Mouse (Mus musculus): Measurements from ENCODE around the gene Chil3. TPM values are rescaled to one million over a fixed set of nuclear protein-coding genes. Genes with fewer than 3 reads are reported as not detected.

Gene Chil3
- polyA plus RNA-seq, 1 experiment = not detected

- Histone ChIP-seq H3K27ac (ENCODE audit: insufficient read depth, low read length) (no peak overlapping the region), H3K4me1 (ENCODE audit: control insufficient read depth, insufficient read depth, low read length) (no peaks in the 10 kb centered on the region), H3K4me3 (ENCODE audit: insufficient read depth, low read length) (no peak overlapping the region)
- TF ChIP-seq CTCF (IDR thresholded peaks at IDR 0.05; ENCODE audit: borderline replicate concordance, insufficient read depth, low read length) (no peak), POLR2A (IDR thresholded peaks at IDR 0.05; ENCODE audit: low read depth, low read length) (no peak)
These were observed 13.0 kb downstream of the Chil3 start for GRCm38 (mm10) chr3:106154413-106154812.

- Histone ChIP-seq H3K27ac (ENCODE audit: insufficient read depth, low read length) (no peak overlapping the region), H3K4me3 (ENCODE audit: insufficient read depth, low read length) (no peak overlapping the region), H3K4me1 (ENCODE audit: control insufficient read depth, insufficient read depth, low read length) (no peaks in the 10 kb centered on the region)
- TF ChIP-seq POLR2A (IDR thresholded peaks at IDR 0.05; ENCODE audit: low read depth, low read length) = no peak
- no peak for TF ChIP-seq CTCF (IDR thresholded peaks at IDR 0.05; ENCODE audit: borderline replicate concordance, insufficient read depth, low read length)
These were observed 23.3 kb downstream of the Chil3 start for GRCm38 (mm10) chr3:106144081-106144480.

- no peak overlapping the region for H3K4me3 ChIP-seq (ENCODE audit: insufficient read depth, low read length)
- no peaks in the 10 kb centered on the region for H3K4me1 ChIP-seq (ENCODE audit: control insufficient read depth, insufficient read depth, low read length)
- TF ChIP-seq CTCF (IDR thresholded peaks at IDR 0.05; ENCODE audit: borderline replicate concordance, insufficient read depth, low read length) (no peak), POLR2A (IDR thresholded peaks at IDR 0.05; ENCODE audit: low read depth, low read length) (no peak)
- no peak overlapping the region for H3K27ac ChIP-seq (ENCODE audit: insufficient read depth, low read length)
These were observed 35.7 kb downstream of the Chil3 start for GRCm38 (mm10) chr3:106131690-106132089.

- Histone ChIP-seq H3K4me1 (ENCODE audit: control insufficient read depth, insufficient read depth, low read length) (no peaks in the 10 kb centered on the region), H3K27ac (ENCODE audit: insufficient read depth, low read length) (no peak overlapping the region), H3K4me3 (ENCODE audit: insufficient read depth, low read length) (no peak overlapping the region)
- TF ChIP-seq CTCF (IDR thresholded peaks at IDR 0.05; ENCODE audit: borderline replicate concordance, insufficient read depth, low read length) (no peak), POLR2A (IDR thresholded peaks at IDR 0.05; ENCODE audit: low read depth, low read length) (no peak)
These were observed 38.4 kb downstream of the Chil3 start for GRCm38 (mm10) chr3:106128807-106129493.

- no peak for TF ChIP-seq CTCF (IDR thresholded peaks at IDR 0.05; ENCODE audit: borderline replicate concordance, insufficient read depth, low read length)
- TF ChIP-seq POLR2A (IDR thresholded peaks at IDR 0.05; ENCODE audit: low read depth, low read length) = no peak
- H3K4me1 ChIP-seq (ENCODE audit: control insufficient read depth, insufficient read depth, low read length) = no peaks in the 10 kb centered on the region
- H3K4me3 ChIP-seq (ENCODE audit: insufficient read depth, low read length) = no peak overlapping the region
- H3K27ac ChIP-seq (ENCODE audit: insufficient read depth, low read length) = no peak overlapping the region
These were observed 40.4 kb downstream of the Chil3 start for GRCm38 (mm10) chr3:106126999-106127398.

DNA sequence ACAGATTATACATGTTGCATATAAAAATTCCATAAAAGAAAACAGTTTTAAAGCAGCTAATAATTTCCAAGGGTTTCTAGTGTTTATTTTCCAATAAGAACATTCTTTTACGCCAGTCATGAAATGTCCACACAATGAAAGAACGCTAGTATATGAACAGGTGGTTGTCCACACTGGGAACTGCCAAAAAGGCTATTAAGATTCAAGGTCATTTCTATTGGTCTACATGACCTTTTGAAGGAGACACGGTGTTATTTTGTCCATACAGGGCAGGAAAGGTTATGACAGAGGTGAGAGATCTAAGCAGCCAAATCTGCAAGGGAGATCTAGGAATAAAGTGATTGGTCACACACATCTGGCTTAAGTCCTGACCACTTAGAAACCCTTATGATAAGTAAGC lies 54.4 kb downstream of the Chil3 start, which contains the start of gene Chia1:
TSS of gene Chia1 (plus strand) at position 301 of the 400 bp plus-strand sequence.
- Histone ChIP-seq H3K4me1 (ENCODE audit: control insufficient read depth, insufficient read depth, low read length) (no peaks in the 10 kb centered on the region), H3K4me3 (ENCODE audit: insufficient read depth, low read length) (no peak within 1 kb of the TSS), H3K27ac (ENCODE audit: insufficient read depth, low read length) (no peak within 1 kb of the TSS)
- no peak for TF ChIP-seq CTCF (IDR thresholded peaks at IDR 0.05; ENCODE audit: borderline replicate concordance, insufficient read depth, low read length)
- TF ChIP-seq POLR2A (IDR thresholded peaks at IDR 0.05; ENCODE audit: low read depth, low read length) = no peak

Other genes starting within 250 kb of the Chil3 start
- gene I830077J02Rik, start 234.9 kb downstream of the Chil3 start, polyA plus RNA-seq (2011; ENCODE audit: insufficient read length, low read depth, missing spikeins) = not detected in 2 replicates
- 60.4 and 63.9 TPM in 2 replicates for gene Wdr77, start 208.2 kb downstream of the Chil3 start, polyA plus RNA-seq (2011; ENCODE audit: insufficient read length, low read depth, missing spikeins)
- 415 and 483 TPM in 2 replicates for gene Atp5f1, start 207.5 kb downstream of the Chil3 start, polyA plus RNA-seq (2011; ENCODE audit: insufficient read length, low read depth, missing spikeins)
- 0.76 and 1.8 TPM in 2 replicates for gene Ovgp1, start 193.9 kb downstream of the Chil3 start, polyA plus RNA-seq (2011; ENCODE audit: insufficient read length, low read depth, missing spikeins)
- not detected in 2 replicates for gene Pifo, start 152.9 kb downstream of the Chil3 start, polyA plus RNA-seq (2011; ENCODE audit: insufficient read length, low read depth, missing spikeins)
- gene Chil5, start 134.8 kb downstream of the Chil3 start, polyA plus RNA-seq (2011; ENCODE audit: insufficient read length, low read depth, missing spikeins) = not detected in 2 replicates
- gene Chia1, start 54.3 kb downstream of the Chil3 start, polyA plus RNA-seq (2011; ENCODE audit: insufficient read length, low read depth, missing spikeins) = not detected in 2 replicates
- not detected in 2 replicates for gene Chil4, start 51.9 kb upstream of the Chil3 start, polyA plus RNA-seq (2011; ENCODE audit: insufficient read length, low read depth, missing spikeins)
- not detected in 2 replicates for gene Chil6, start 238.6 kb upstream of the Chil3 start, polyA plus RNA-seq (2011; ENCODE audit: insufficient read length, low read depth, missing spikeins)